Mouse (Mus musculus) cerebellum, postnatal 14 days (tissue): ENCODE measurements around the gene Odr4.
A peak's percentile ranks its signal among the peaks of the same experiment; 100 is the strongest.

ENCODE experiments used
- DNase-seq, 2 experiments: peaks; one replicate each; pipeline ENCODE4 v3.0.0; 2021; ENCODE audit warnings: mixed read lengths in 2 of 2

Odr4 gene

DNA sequence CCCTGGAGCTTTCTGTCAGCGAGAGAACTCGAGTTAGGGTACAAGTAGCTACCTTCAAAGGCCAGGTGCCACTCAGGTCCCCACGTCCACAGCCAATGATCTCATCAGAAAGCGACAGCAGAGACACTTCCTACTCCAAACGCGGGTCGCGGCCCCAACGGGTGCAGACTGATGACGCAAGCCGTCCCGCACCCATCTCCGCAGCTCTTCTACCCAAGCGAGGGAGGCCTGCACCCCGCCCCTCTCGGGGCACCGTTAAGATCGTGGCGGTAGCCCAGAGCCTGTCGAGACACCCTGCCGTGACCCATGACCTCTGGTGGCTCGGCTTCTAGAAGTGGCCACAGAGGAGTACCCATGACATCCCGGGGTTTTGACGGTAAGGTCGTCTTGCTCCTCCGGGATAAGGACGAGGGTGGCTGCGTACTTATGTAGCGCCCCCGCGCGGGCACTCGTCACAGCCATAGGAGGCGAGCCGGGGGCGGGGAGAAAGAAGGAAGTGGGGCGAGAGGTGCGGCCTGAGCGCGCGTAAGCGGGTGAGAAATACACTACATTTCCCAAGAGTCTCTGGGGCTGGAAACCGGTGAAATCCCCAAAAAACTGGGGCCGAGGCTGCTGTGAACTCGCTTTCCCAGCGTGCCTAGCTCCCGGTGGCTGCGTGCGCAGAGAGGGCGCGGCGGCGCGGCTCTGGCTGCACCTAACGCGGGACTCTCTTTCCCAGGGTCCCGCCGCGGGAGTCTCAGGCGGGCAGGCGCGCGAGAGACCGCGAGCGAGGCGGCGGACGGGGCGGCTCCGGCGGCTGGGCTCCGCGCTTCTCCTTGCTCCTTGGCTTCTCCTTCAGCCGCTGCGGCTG lies at the start of gene Odr4, which contains the start of gene Tpr:
Gene Odr4 (minus strand): TSS at position 443 of the 850 bp plus-strand sequence.
Gene Tpr (plus strand): TSS at position 201 of the 850 bp plus-strand sequence.
- DNase-seq: peak; percentile 99 to 100

DNA sequence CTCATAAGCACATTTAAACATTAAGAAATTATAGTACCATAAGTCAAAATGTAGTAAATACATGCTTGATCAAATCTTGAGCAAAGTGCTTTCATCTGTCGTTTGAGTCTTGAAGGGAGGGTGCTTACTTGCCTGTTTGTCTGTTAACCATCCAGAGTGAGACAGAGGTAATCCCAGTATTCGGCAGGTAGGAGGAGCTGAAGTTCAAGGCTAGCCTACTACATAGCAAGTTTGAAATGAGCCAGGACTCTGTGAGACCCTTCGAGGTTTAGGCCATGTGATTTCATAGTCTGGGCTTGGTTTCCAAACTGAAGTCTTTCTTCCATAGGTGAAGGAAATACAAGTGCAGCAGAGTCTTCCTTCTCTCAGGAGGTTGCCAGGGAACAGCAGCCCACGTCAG lies 48.9 kb upstream of the Odr4 start:
- DNase-seq: no peak

DNA sequence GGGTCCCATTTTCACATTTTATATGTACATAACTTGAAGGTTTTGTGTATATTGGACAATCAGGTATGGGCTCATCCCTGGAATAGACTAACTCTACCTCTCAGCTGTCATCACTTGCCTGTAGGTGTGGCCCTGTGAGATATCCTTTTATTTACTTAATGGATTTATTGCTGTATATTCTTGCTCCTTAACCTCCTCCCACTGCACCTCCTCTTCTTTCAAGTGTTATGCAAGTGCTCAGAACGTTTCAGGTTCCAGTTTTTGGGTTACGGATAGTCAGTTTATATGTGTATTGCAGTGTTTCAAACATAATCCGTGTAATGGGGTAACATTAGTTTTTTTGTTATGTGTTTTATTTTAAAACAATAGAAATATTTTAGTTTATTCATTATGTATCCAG lies 45.8 kb upstream of the Odr4 start:
- DNase-seq: no peak

DNA sequence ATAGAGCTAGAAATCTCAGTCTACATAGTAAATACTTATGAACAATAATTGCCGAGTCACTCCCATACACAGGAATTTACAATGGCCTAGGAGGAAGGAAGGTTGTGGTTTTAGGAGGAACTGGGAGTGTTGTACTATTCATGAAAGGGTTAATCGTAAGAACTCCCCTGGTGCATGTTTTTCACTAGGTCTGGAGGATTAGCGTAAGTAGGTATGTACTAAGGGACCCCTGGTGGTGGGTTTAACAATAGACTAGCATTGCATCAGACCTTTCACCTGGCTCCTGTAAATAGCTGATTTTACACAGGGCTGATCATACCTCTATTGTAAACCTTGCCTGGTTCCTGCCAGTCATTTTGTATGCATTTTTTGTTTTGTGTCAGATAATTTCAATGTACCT lies 33.3 kb upstream of the Odr4 start:
- no peak for DNase-seq

DNA sequence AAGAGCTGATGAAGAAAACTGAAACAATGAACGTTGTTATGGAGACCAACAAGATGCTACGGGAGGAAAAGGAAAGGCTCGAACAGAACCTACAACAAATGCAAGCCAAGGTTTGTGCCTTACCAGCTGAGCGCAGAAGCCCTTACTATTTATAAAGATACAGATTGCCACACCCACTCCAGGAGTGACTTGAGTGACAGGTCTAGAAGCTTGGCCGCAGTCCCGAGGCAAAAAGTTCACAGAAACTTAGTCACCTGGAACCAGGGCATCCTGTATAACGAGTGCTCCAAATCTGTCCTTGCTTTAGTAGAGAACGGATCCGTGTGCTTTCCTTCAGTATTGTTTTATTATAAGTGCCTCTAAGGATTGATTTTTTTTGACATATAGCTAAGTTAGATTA lies 32.8 kb upstream of the Odr4 start:
- no peak for DNase-seq

DNA sequence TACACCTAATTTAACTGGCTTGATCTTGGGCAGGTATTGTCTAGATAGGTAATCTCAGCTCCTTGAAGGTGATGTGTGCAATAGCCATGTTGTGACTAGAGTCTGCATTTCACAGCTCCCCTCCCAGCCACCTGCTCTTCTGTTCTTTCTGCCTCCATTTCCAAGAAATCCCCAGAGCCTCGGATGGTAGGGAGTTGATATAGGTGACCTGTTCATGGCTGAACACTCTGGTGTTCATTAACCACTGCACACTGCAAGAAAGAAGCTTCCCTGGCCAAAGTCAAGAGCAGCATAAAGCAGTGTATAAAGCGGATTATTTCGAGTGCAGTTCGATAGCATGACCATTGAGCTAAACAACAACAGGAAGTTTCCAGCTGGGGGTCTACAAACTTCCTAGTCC lies 25.5 kb upstream of the Odr4 start:
- DNase-seq: no peak

DNA sequence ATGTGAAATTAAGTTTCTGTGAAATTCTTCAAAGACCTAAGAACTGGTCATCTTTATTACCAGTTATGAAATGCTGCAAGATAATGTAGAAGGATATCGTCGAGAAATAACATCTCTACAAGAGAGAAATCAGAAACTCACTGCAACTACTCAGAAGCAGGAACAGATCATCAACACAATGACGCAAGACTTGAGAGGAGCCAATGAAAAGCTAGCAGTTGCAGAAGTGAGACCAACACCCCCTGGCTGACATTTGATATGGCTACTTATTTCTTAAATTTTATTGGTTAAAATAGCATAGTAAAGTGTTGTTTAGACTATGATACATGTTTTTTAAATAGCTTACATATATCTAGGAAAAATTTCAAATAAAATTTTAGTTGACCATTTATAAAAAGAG lies 23.1 kb upstream of the Odr4 start:
- DNase-seq: no peak

DNA sequence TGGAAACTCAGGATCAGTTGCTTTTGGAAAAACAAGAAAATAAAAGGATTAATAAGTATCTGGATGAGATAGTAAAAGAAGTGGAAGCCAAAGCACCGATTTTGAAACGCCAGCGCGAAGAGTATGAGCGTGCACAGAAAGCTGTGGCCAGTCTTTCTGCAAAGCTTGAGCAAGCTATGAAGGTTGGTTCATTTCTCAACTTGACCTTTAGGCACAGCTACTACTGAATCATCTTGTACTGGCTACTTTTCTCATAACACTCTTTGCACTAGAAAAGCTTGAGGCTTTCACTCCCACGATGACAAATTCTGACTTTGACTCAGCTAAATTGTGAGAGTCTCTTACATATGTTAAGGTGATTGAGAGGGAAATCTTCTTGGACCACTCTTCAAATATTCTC lies 17.1 kb upstream of the Odr4 start:
- no peak for DNase-seq

DNA sequence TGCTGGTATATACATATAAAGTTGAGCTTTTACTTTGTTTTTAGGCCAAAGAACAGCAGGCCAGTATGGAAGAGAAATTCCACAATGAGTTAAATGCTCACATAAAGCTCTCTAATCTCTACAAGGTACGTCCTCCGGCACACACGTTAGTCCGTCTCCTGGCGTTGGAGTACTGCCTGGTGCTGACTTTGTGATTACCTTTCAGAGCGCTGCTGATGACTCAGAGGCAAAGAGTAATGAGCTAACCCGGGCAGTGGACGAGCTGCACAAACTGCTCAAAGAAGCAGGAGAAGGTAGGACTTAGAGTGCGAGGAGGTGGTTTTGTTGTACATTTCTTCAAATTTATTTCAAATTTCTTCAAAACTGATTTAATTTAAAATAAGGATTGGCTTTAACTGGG lies 14.4 kb upstream of the Odr4 start:
- no peak for DNase-seq

DNA sequence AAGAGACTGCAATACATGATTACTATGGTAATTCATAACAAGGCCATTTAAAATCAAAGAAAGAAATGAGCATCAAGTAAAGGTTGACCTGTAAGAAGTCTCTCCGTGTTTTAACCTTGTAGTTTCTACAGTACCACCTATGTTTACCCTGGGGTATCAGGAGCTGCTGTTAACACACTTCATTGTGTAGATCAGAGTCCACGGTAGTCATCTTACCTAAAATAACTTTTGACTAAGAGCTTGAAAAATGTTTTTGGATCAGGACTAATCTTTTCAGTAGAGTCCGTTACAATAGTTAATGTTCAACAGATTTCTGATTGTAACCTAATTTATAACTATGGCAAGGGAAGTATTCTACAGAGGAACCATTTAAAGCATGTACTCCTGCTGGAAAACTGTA lies 11.7 kb upstream of the Odr4 start:
- no peak for DNase-seq

DNA sequence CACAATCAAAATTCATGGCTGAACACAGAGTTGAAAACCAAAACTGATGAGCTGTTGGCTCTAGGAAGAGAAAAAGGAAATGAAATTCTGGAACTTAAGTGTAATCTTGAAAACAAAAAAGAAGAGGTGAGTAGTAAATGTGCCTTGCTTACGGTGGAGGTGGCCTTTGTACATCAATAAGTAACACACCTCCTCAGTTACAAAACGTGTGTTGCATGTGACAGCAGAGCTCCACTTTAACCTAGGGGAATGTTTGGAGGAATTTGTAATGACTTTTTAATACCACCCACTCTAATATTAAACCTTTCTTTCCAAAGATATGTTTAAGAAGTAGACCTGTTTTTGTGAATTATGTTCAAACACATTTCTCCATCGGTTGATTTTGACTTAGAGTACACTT lies 11.0 kb upstream of the Odr4 start:
- no peak for DNase-seq

DNA sequence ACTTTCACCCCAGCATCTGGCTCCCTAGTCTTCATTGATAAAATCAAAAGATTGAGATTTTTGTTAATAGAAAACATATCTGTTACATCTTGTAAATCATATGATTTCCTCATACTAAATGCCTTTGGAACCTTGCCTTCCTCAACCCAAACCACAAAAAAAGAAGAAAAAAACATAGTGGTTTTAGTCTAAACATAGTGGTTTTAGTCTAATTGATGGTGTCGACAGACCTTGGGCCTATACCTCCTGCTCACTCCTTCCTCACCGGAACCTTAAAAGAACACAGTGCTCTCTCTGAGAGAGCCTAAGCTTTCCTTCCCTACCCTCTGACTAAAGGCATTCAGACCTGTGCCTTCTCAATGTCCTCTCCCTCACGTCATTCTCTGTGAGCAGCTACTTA lies 3.1 kb upstream of the Odr4 start:
- DNase-seq: no peak

DNA sequence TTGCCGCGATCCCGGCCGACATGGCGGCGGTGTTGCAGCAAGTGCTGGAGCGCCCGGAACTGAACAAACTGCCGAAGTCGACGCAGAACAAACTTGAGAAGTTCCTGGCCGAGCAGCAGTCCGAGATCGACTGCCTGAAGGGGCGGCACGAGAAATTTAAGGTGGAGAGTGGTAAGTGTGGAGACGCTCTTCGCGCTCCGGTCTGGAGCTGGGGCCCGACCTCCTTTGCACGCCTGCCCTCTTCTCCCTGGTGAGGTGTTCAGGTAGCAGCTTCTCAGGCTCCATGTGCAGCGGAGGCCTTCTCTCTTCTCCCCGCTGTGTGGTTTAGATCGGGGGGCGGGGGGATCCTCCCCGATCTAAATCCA lies 590 bp upstream of the Odr4 start:
- no peak for DNase-seq

DNA sequence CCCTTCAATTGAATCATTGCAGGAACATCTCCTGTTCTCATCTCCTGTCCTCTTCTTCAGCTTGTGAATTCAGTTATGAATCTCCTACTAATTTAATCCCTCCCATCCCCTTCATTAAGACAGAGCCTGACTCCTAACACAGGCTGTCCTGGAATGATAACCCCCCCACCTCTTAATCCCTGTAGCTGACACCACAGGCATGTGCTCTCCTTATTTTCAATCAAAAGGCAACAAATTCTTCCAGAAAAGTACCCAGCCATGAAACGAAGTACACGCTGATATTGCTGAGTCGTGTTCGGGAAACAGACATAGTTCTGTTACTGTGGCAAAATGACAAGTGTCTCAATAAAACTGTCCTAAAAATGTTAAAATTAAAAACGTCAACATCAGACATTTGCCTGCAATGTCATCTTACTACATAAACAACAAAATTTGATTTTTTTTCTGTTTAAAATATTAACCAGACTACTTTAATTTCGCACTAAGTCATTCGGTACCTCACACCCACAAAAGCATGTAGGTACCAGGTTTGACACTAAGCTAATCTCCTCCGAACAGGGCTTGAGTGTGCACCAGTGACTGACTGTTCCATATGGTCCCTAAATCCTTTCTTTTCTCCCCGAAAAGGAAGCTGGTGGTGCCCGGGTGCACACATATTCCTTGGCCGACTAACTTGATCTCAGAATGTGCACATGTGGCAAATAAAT lies 796 bp downstream of the Odr4 start:
- peak; percentile 5 to 13 for DNase-seq

DNA sequence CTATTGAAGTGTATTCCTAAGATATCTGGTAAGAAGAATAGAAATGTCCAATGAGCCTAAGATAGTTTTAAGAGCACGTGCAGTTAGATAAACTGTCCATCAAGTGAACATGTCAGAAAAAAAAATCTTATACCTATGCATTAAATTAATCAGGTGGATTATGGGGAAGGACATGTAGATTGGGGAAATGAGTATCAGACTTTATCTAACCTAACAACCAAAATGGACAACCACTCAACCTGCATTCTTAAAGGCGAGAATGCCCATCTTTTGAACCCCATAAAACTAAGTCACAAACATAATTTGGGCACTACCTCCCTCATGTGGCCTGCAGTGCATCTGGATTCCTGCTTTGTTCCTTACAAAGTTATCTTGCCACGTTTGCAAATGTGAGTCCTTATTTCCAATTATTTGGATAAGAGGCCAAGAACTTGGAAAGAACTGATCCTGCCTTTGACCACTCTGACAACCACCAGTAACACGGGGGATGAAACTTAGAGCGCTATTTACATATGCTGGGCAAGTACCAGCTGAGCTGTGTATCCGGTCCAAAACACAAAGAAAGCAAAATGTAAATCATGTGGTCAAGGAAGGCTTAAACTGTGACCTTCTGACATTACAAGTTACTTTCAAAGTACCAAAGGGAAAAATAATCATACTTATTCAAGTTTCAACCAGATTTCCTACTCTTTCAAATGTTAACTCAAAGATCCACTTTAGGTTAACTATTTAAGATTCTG lies 3.3 kb downstream of the Odr4 start:
- DNase-seq: no peak

DNA sequence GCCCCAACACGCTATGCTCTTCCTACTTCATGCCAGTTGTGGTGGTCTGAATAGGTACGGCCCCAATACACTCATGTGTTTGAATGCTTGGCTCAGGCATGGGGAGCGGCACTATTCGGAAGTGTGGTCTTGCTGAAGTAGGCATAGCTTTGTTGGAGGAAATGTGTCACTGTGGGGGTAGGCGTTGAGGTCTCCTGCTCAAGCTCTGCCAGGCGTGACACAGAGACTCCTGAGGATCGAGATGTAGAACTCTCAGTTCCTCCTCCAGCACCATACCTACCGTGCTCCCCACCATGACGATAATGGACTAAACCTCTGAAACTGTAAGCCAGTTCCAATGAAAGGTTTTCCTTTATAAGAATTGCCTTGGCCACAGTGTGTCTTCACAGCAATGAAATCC lies 5.3 kb downstream of the Odr4 start:
- DNase-seq: no peak

DNA sequence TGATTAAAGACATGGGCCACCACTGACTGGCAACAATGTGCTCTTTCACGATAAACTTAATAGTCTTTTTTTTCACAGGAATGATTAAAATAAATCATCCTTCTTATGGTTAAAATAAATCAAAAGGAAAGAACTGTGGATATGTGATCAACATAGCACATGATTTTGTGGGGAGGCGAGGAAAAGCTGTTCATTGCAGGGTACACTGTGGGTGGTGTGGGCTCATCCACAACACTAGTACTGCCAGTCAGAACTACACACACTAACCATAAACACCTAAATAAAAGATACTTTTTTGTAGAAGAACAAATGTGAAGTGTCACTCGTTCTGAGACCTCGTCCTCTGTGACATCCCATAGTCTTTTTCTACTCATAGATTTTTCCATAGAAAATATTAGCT lies 8.7 kb downstream of the Odr4 start:
- DNase-seq: no peak

DNA sequence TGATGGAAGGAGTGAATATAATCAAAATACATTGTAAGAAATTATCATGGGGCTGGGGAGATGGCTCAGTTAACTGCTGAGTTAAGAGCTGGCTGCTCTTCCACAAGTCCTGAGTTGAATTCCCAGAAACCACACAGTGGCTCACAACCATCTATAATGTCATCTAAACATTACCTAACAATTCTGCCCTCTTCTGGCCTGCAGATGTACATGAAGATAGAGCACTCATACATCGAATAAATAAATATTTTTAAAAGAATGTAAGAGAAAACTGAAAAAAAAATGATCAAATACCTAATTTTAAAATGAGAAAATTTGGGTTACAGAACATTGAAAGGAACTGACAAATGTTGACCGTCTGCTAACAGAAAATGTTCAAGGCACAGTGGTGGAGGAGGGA lies 18.6 kb downstream of the Odr4 start:
- DNase-seq: no peak

DNA sequence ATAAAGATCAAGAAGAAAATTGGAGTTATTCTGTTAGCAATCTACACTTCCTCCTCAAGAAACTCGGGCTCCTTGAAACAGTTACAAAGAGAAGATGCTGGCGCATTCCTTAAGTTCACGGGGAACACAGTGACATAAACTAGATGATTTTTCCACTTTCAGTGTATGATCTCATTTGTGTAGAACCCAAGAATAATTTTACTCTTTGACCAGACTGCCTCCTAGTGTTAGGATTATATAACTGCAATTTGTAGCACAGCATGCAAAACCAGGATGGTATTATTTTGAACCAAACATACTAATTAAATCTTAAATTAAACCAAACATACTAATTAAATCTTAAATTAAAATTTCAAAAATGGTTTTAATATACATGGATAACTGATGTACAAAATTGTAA lies 20.0 kb downstream of the Odr4 start:
- DNase-seq: no peak

DNA sequence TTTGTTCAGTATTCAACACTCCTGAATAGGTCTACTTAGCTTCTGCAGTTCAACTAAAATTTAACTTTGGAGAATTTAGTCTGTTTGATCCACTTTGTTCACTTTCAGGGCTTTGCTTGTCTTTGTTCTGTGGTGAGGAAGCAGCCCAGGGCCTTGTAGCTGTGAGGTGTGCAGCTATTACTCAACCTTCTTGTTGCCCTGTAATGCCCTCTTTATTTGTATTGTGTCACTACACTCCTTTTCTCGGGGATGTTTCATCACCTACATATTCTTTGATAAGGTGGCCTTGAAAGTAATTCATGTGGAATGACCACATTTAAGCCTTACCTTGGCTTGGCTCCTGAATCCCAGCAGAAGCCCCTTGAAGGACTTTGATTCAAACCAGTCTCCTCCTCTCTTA lies 32.0 kb downstream of the Odr4 start:
- DNase-seq: no peak

DNA sequence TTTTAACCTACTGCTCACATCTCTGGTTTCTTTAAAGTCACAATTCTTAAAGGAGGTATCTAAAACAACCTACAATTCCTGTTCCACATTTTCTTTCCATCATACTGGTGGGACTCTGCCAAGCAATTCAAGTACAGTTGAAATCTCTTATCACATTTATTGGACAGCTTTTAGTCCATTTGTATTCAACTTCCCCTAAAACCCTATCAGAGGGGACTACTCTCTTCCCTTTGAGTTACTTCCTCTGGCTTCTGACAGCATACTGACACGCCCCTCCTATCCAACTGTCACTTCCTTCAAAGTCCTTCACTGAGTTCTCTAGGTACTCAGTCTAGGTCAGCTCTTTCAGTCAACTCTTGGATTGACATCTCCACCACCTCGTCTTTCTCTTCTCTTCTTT lies 57.8 kb downstream of the Odr4 start:
- DNase-seq: no peak

DNA sequence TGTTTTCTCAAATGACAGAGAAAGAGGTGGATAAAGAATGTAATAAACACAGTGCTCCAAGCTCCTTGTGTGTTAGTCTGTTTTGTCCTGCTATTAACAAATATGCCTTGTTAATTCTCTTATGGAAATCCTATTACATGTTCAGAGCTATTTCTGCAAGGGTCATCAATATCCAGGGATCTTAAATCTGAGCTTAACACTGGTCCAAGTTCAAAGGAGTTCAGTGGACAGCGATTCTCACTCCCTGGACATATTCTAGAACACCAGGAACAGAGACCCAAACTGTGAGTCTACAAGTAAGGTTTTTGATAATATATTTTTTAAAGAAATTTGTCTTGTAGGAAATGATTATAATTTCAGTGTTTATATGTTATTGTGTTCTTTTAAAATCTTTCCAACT lies 73.7 kb downstream of the Odr4 start, which contains the start of gene Pdc:
Gene Pdc (plus strand): TSS at position 213 of the 400 bp plus-strand sequence.
- DNase-seq: no peak
